Mouse (Mus musculus) embryonic fibroblast, embryonic 13.5 days (primary cell): ENCODE data around the gene Trip12. TPM values are rescaled to one million over a fixed set of nuclear protein-coding genes. Genes with fewer than 3 reads are reported as not detected.

Experiments used
- H3K27ac ChIP-seq: 2 replicates; pipeline ENCODE4 v1.5.1; 2012; ENCODE audit warnings: low read length, control low read depth, inconsistent platforms; ENCODE audit not compliant: insufficient read depth
- H3K4me1 ChIP-seq: 2 replicates; pipeline ENCODE4 v1.6.1; 2011; ENCODE audit warnings: low read length; ENCODE audit not compliant: control insufficient read depth, insufficient read depth
- H3K4me3 ChIP-seq: 2 replicates; pipeline ENCODE4 v1.5.1; 2011; ENCODE audit warnings: mild to moderate bottlenecking, control low read depth, low read length; ENCODE audit not compliant: insufficient read depth
- CTCF ChIP-seq: IDR thresholded peaks from 2 replicates; pipeline ENCODE4 v1.5.1; 2011; ENCODE audit warnings: mild to moderate bottlenecking, control low read depth, low read length, moderate library complexity, borderline replicate concordance; ENCODE audit not compliant: insufficient read depth
- POLR2A ChIP-seq: IDR thresholded peaks from 2 replicates; pipeline ENCODE4 v1.6.1; 2011; ENCODE audit warnings: low read depth, mild to moderate bottlenecking, control low read depth, low read length, moderate library complexity
- polyA plus RNA-seq: library from polyadenylated mRNA; stranded (reverse); fragments of >200 nt; gene quantifications from 2 replicates; pipeline ENCODE4 v1.2.4, GENCODE M21; 2011; ENCODE audit warnings: low read depth; ENCODE audit not compliant: missing spikeins, insufficient read length

The Trip12 gene
- 278 and 309 TPM in 2 replicates for polyA plus RNA-seq

GRCm38 (mm10) chr1:84840018-84840664 is at the start of gene Trip12:
Gene Trip12, minus strand, starts transcription at chr1:84840516.
- TF ChIP-seq CTCF = no peak
- peak; percentile 58 for TF ChIP-seq POLR2A

GRCm38 (mm10) chr1:84890005-84890393 is 49.7 kb upstream of the Trip12 start:
- TF ChIP-seq POLR2A (no peak), CTCF (no peak)
- Histone ChIP-seq H3K27ac (no peak overlapping the region), H3K4me1 (no peaks in the 10 kb centered on the region), H3K4me3 (no peak overlapping the region)

More at GRCm38 (mm10) chr1:84840018-84840664, at the start of gene Trip12:
- Histone ChIP-seq H3K4me1 (no peaks in the 10 kb centered on the region), H3K27ac (peak within 1 kb of the TSS; percentile 82), H3K4me3 (peak within 1 kb of the TSS; percentile 93)

GRCm38 (mm10) chr1:84889330-84890004 is 49.2 kb upstream of the Trip12 start:
- H3K4me3 ChIP-seq = no peak overlapping the region
- no peak overlapping the region for H3K27ac ChIP-seq
- no peaks in the 10 kb centered on the region for H3K4me1 ChIP-seq
- TF ChIP-seq POLR2A (no peak), CTCF (no peak)

- Histone ChIP-seq H3K4me1 (no peaks in the 10 kb centered on the region), H3K4me3 (no peak overlapping the region), H3K27ac (no peak overlapping the region)
- no peak for TF ChIP-seq CTCF
- TF ChIP-seq POLR2A = no peak
Observed at GRCm38 (mm10) chr1:84885921-84886320, 45.6 kb upstream of the Trip12 start.

GRCm38 (mm10) chr1:84885174-84885573 is 44.9 kb upstream of the Trip12 start:
- TF ChIP-seq POLR2A (no peak), CTCF (no peak)
- Histone ChIP-seq H3K4me1 (no peaks in the 10 kb centered on the region), H3K4me3 (no peak overlapping the region), H3K27ac (no peak overlapping the region)

- TF ChIP-seq CTCF (no peak), POLR2A (no peak)
- Histone ChIP-seq H3K4me1 (no peaks in the 10 kb centered on the region), H3K4me3 (no peak overlapping the region), H3K27ac (no peak overlapping the region)
Observed at GRCm38 (mm10) chr1:84883889-84884288, 43.6 kb upstream of the Trip12 start.

GRCm38 (mm10) chr1:84882937-84883336 is 42.6 kb upstream of the Trip12 start:
- Histone ChIP-seq H3K4me1 (no peaks in the 10 kb centered on the region), H3K27ac (no peak overlapping the region; the same call in 1 of the 2 replicates), H3K4me3 (no peak overlapping the region)
- TF ChIP-seq POLR2A (no peak), CTCF (no peak)

GRCm38 (mm10) chr1:84882066-84882532 is 41.8 kb upstream of the Trip12 start:
- no peak overlapping the region for H3K4me3 ChIP-seq
- TF ChIP-seq CTCF (no peak), POLR2A (no peak)

GRCm38 (mm10) chr1:84881248-84882065 is 41.1 kb upstream of the Trip12 start:
- Histone ChIP-seq H3K4me3 (no peak overlapping the region), H3K4me1 (no peaks in the 10 kb centered on the region), H3K27ac (peak overlapping the region; percentile 94)
- TF ChIP-seq CTCF (peak; percentile 20; the same call in 1 of the 2 replicates), POLR2A (no peak)

More at GRCm38 (mm10) chr1:84882066-84882532, 41.8 kb upstream of the Trip12 start:
- Histone ChIP-seq H3K27ac (peak overlapping the region; percentile 94), H3K4me1 (no peaks in the 10 kb centered on the region)
